Mouse (Mus musculus): ENCODE measurements at regions not wholly inside any gene's neighbourhood (a gene's known extent, or its start where the extent isn't known, plus 50 kb on each side); places are given as distances from the start of the nearest gene placed in this dataset.

- TF ChIP-seq EP300 (IDR thresholded peaks at IDR 0.05; ENCODE audit: insufficient read depth, low read depth, low read length) (no peak), CTCF (IDR thresholded peaks at IDR 0.05) (peak; percentile 62), POLR2A (IDR thresholded peaks at IDR 0.05; ENCODE audit: insufficient read depth, low read depth, low read length) (no peak)
Observed at GRCm38 (mm10) chr1:18359951-18360731, 95.2 kb upstream of the Defb41 start.

Data from heart, adult 2 months (tissue).